Mouse (Mus musculus): ENCODE measurements at regions not wholly inside any gene's neighbourhood (a gene's known extent, or its start where the extent isn't known, plus 50 kb on each side); places are given as distances from the start of the nearest gene placed in this dataset.

- Histone ChIP-seq H3K4me1 (no peaks in the 10 kb centered on the region), H3K4me2 (replicated peaks) (no peak overlapping the region), H3K27ac (no peak overlapping the region), H3K9me3 (no peaks in the 10 kb centered on the region), H3K27me3 (no peaks in the 10 kb centered on the region), H3K36me3 (no peaks in the 10 kb centered on the region), H3K4me3 (no peak overlapping the region), H3K9ac (no peak overlapping the region)
- no peak for ATAC-seq (ENCODE audit: insufficient number of reproducible peaks, insufficient read depth, low FRiP score, low TSS enrichment)
- 59% methylated on average over 2 of the region's 2 CpGs for WGBS
Observed at GRCm38 (mm10) chr9:52458518-52458917, 221.1 kb downstream of the AI593442 start.

GRCm38 (mm10) chr9:52454445-52454844 lies 225.1 kb downstream of the AI593442 start:
- Histone ChIP-seq H3K27ac (no peak overlapping the region), H3K36me3 (no peaks in the 10 kb centered on the region), H3K9ac (no peak overlapping the region), H3K4me2 (replicated peaks) (no peak overlapping the region), H3K9me3 (no peaks in the 10 kb centered on the region), H3K4me1 (no peaks in the 10 kb centered on the region), H3K27me3 (no peaks in the 10 kb centered on the region), H3K4me3 (no peak overlapping the region)
- no peak for ATAC-seq (ENCODE audit: insufficient number of reproducible peaks, insufficient read depth, low FRiP score, low TSS enrichment)
- 53% methylated on average over 2 of the region's 2 CpGs for WGBS

GRCm38 (mm10) chr9:52451792-52452191 lies 227.8 kb downstream of the AI593442 start:
- Histone ChIP-seq H3K4me1 (no peaks in the 10 kb centered on the region), H3K9me3 (no peaks in the 10 kb centered on the region), H3K36me3 (no peaks in the 10 kb centered on the region), H3K27me3 (no peaks in the 10 kb centered on the region), H3K4me3 (no peak overlapping the region), H3K9ac (no peak overlapping the region), H3K27ac (no peak overlapping the region), H3K4me2 (replicated peaks) (no peak overlapping the region)
- no peak for ATAC-seq (ENCODE audit: insufficient number of reproducible peaks, insufficient read depth, low FRiP score, low TSS enrichment)
- 85% methylated on average over 3 of the region's 3 CpGs for WGBS

GRCm38 (mm10) chr9:52448245-52448644 lies 231.3 kb downstream of the AI593442 start:
- Histone ChIP-seq H3K4me1 (no peaks in the 10 kb centered on the region), H3K27me3 (no peaks in the 10 kb centered on the region), H3K36me3 (no peaks in the 10 kb centered on the region), H3K27ac (no peak overlapping the region), H3K9me3 (no peaks in the 10 kb centered on the region), H3K4me2 (replicated peaks) (no peak overlapping the region), H3K9ac (no peak overlapping the region), H3K4me3 (no peak overlapping the region)
- ATAC-seq (ENCODE audit: insufficient number of reproducible peaks, insufficient read depth, low FRiP score, low TSS enrichment): no peak

- Histone ChIP-seq H3K4me1 (no peaks in the 10 kb centered on the region), H3K4me3 (no peak overlapping the region), H3K36me3 (no peaks in the 10 kb centered on the region), H3K4me2 (replicated peaks) (no peak overlapping the region), H3K27me3 (no peaks in the 10 kb centered on the region), H3K9ac (no peak overlapping the region), H3K27ac (no peak overlapping the region), H3K9me3 (no peaks in the 10 kb centered on the region)
- ATAC-seq (ENCODE audit: insufficient number of reproducible peaks, insufficient read depth, low FRiP score, low TSS enrichment): no peak
- WGBS: 91% methylated on average over 7 of the region's 7 CpGs
Observed at GRCm38 (mm10) chr9:52443228-52443627, 236.4 kb downstream of the AI593442 start.

GRCm38 (mm10) chr9:52434215-52434614 lies 245.4 kb downstream of the AI593442 start:
- no peak overlapping the region for H3K9ac ChIP-seq
- no peaks in the 10 kb centered on the region for H3K4me1 ChIP-seq
- no peaks in the 10 kb centered on the region for H3K36me3 ChIP-seq
- no peak overlapping the region for H3K4me2 ChIP-seq (replicated peaks)
- no peak overlapping the region for H3K4me3 ChIP-seq
- no peaks in the 10 kb centered on the region for H3K9me3 ChIP-seq
- no peaks in the 10 kb centered on the region for H3K27me3 ChIP-seq
- 77% methylated on average over 4 of the region's 4 CpGs for WGBS
- no peak overlapping the region for H3K27ac ChIP-seq
- ATAC-seq (ENCODE audit: insufficient number of reproducible peaks, insufficient read depth, low FRiP score, low TSS enrichment): no peak

- Histone ChIP-seq H3K9me3 (no peaks in the 10 kb centered on the region), H3K27me3 (no peaks in the 10 kb centered on the region), H3K36me3 (no peaks in the 10 kb centered on the region), H3K4me1 (no peaks in the 10 kb centered on the region), H3K4me2 (replicated peaks) (no peak overlapping the region), H3K4me3 (no peak overlapping the region), H3K9ac (no peak overlapping the region), H3K27ac (no peak overlapping the region)
- no peak for ATAC-seq (ENCODE audit: insufficient number of reproducible peaks, insufficient read depth, low FRiP score, low TSS enrichment)
- WGBS: 57% methylated on average over 4 of the region's 4 CpGs
Observed at GRCm38 (mm10) chr9:52425413-52425812, 254.2 kb downstream of the AI593442 start.

GRCm38 (mm10) chr9:52422622-52423021 lies 254.2 kb upstream of the Zc3h12c start:
- no peak overlapping the region for H3K9ac ChIP-seq

GRCm38 (mm10) chr9:52415706-52416105 lies 247.3 kb upstream of the Zc3h12c start:
- Histone ChIP-seq H3K27me3 (no peaks in the 10 kb centered on the region), H3K4me2 (replicated peaks) (no peak overlapping the region), H3K4me3 (no peak overlapping the region), H3K36me3 (no peaks in the 10 kb centered on the region), H3K27ac (no peak overlapping the region), H3K9ac (no peak overlapping the region), H3K4me1 (no peaks in the 10 kb centered on the region), H3K9me3 (no peaks in the 10 kb centered on the region)
- ATAC-seq (ENCODE audit: insufficient number of reproducible peaks, insufficient read depth, low FRiP score, low TSS enrichment): no peak
- WGBS: 34% methylated on average over 6 of the region's 6 CpGs

More at GRCm38 (mm10) chr9:52422622-52423021, 254.2 kb upstream of the Zc3h12c start:
- no peaks in the 10 kb centered on the region for H3K4me1 ChIP-seq
- WGBS: 71% methylated on average over 3 of the region's 3 CpGs
- no peak for ATAC-seq (ENCODE audit: insufficient number of reproducible peaks, insufficient read depth, low FRiP score, low TSS enrichment)
- no peaks in the 10 kb centered on the region for H3K27me3 ChIP-seq
- H3K36me3 ChIP-seq: no peaks in the 10 kb centered on the region
- H3K4me3 ChIP-seq: no peak overlapping the region
- no peaks in the 10 kb centered on the region for H3K9me3 ChIP-seq
- no peak overlapping the region for H3K4me2 ChIP-seq (replicated peaks)
- no peak overlapping the region for H3K27ac ChIP-seq

- no peak overlapping the region for H3K4me2 ChIP-seq (replicated peaks)
- no peak overlapping the region for H3K4me3 ChIP-seq
- no peak for ATAC-seq (ENCODE audit: insufficient number of reproducible peaks, insufficient read depth, low FRiP score, low TSS enrichment)
- WGBS: 95% methylated on average over 6 of the region's 6 CpGs
- no peak overlapping the region for H3K9ac ChIP-seq
- no peaks in the 10 kb centered on the region for H3K4me1 ChIP-seq
- no peak overlapping the region for H3K27ac ChIP-seq
- H3K9me3 ChIP-seq: no peaks in the 10 kb centered on the region
- H3K36me3 ChIP-seq: no peaks in the 10 kb centered on the region
- no peaks in the 10 kb centered on the region for H3K27me3 ChIP-seq
Observed at GRCm38 (mm10) chr9:52407841-52408240, 239.5 kb upstream of the Zc3h12c start.

- 75% methylated on average over 2 of the region's 2 CpGs for WGBS
- no peak for ATAC-seq (ENCODE audit: insufficient number of reproducible peaks, insufficient read depth, low FRiP score, low TSS enrichment)
- no peaks in the 10 kb centered on the region for H3K36me3 ChIP-seq
- H3K4me1 ChIP-seq: no peaks in the 10 kb centered on the region
- no peak overlapping the region for H3K9ac ChIP-seq
- H3K27me3 ChIP-seq: no peaks in the 10 kb centered on the region
- H3K4me2 ChIP-seq (replicated peaks): no peak overlapping the region
- no peak overlapping the region for H3K4me3 ChIP-seq
- H3K9me3 ChIP-seq: no peaks in the 10 kb centered on the region
- H3K27ac ChIP-seq: no peak overlapping the region
Observed at GRCm38 (mm10) chr9:52402496-52402895, 234.1 kb upstream of the Zc3h12c start.

- Histone ChIP-seq H3K4me1 (no peaks in the 10 kb centered on the region), H3K27ac (no peak overlapping the region), H3K27me3 (no peaks in the 10 kb centered on the region), H3K9ac (no peak overlapping the region), H3K4me2 (replicated peaks) (no peak overlapping the region), H3K4me3 (no peak overlapping the region), H3K36me3 (no peaks in the 10 kb centered on the region), H3K9me3 (no peaks in the 10 kb centered on the region)
- ATAC-seq (ENCODE audit: insufficient number of reproducible peaks, insufficient read depth, low FRiP score, low TSS enrichment): no peak
- WGBS: 68% methylated on average over 2 of the region's 2 CpGs
Observed at GRCm38 (mm10) chr9:52379031-52379430, 210.7 kb upstream of the Zc3h12c start.

- no peaks in the 10 kb centered on the region for H3K9me3 ChIP-seq
- H3K27me3 ChIP-seq: no peaks in the 10 kb centered on the region
- H3K27ac ChIP-seq: no peak overlapping the region
- no peak overlapping the region for H3K4me3 ChIP-seq
- no peaks in the 10 kb centered on the region for H3K4me1 ChIP-seq
- no peaks in the 10 kb centered on the region for H3K36me3 ChIP-seq
- ATAC-seq (ENCODE audit: insufficient number of reproducible peaks, insufficient read depth, low FRiP score, low TSS enrichment): no peak
- H3K4me2 ChIP-seq (replicated peaks): no peak overlapping the region
- no peak overlapping the region for H3K9ac ChIP-seq
Observed at GRCm38 (mm10) chr9:52377761-52378160, 209.4 kb upstream of the Zc3h12c start.

All from embryonic facial prominence, embryonic 12.5 days (tissue).